Mouse (Mus musculus): ENCODE data around the gene Slc25a11.

Slc25a11 gene

GRCm38 (mm10) chr11:70646691-70647650 is at the start of gene Slc25a11, which contains the start of gene Rnf167:
Slc25a11 (minus strand) TSS chr11:70647479.
Rnf167 (plus strand) TSS chr11:70647235.
- peak; percentile 78 for DNase-seq (ENCODE audit: low spot score)

- DNase-seq (ENCODE audit: low spot score), result no peak
Observed at GRCm38 (mm10) chr11:70693504-70693903, 46.2 kb upstream of the Slc25a11 start.

GRCm38 (mm10) chr11:70689578-70689977 is 42.3 kb upstream of the Slc25a11 start:
- no peak for DNase-seq (ENCODE audit: low spot score)

GRCm38 (mm10) chr11:70688372-70688771 is 41.1 kb upstream of the Slc25a11 start:
- DNase-seq (ENCODE audit: low spot score), result no peak

- DNase-seq (ENCODE audit: low spot score), result peak; percentile 85
Observed at GRCm38 (mm10) chr11:70687601-70688199, 40.4 kb upstream of the Slc25a11 start, which contains the start of gene Camta2. Camta2 (minus strand) TSS chr11:70688105.

- no peak for DNase-seq (ENCODE audit: low spot score)
Observed at GRCm38 (mm10) chr11:70686901-70687566, 39.8 kb upstream of the Slc25a11 start.

GRCm38 (mm10) chr11:70683640-70684039 is 36.4 kb upstream of the Slc25a11 start:
- DNase-seq (ENCODE audit: low spot score), result no peak

- no peak for DNase-seq (ENCODE audit: low spot score)
Observed at GRCm38 (mm10) chr11:70681897-70682581, 34.8 kb upstream of the Slc25a11 start.

GRCm38 (mm10) chr11:70681170-70681569 is 33.9 kb upstream of the Slc25a11 start:
- DNase-seq (ENCODE audit: low spot score), result no peak

- no peak for DNase-seq (ENCODE audit: low spot score)
Observed at GRCm38 (mm10) chr11:70679894-70680293, 32.6 kb upstream of the Slc25a11 start.

- no peak for DNase-seq (ENCODE audit: low spot score)
Observed at GRCm38 (mm10) chr11:70679361-70679760, 32.1 kb upstream of the Slc25a11 start.

GRCm38 (mm10) chr11:70678576-70678975 is 31.3 kb upstream of the Slc25a11 start:
- DNase-seq (ENCODE audit: low spot score), result no peak

GRCm38 (mm10) chr11:70678092-70678491 is 30.8 kb upstream of the Slc25a11 start:
- DNase-seq (ENCODE audit: low spot score), result no peak

- no peak for DNase-seq (ENCODE audit: low spot score)
Observed at GRCm38 (mm10) chr11:70674501-70674900, 27.2 kb upstream of the Slc25a11 start.

GRCm38 (mm10) chr11:70674014-70674413 is 26.7 kb upstream of the Slc25a11 start:
- DNase-seq (ENCODE audit: low spot score), result no peak

GRCm38 (mm10) chr11:70671333-70672047 is 24.2 kb upstream of the Slc25a11 start:
- no peak for DNase-seq (ENCODE audit: low spot score)

- DNase-seq (ENCODE audit: low spot score), result no peak
Observed at GRCm38 (mm10) chr11:70670483-70670882, 23.2 kb upstream of the Slc25a11 start.

- DNase-seq (ENCODE audit: low spot score), result peak; percentile 43
Observed at GRCm38 (mm10) chr11:70669582-70670345, 22.5 kb upstream of the Slc25a11 start.

- peak; percentile 95 for DNase-seq (ENCODE audit: low spot score)
Observed at GRCm38 (mm10) chr11:70668771-70669505, 21.7 kb upstream of the Slc25a11 start, which contains the start of gene Spag7. Spag7 (minus strand) TSS chr11:70669416.

Data from ovary, postnatal 10 days (tissue).